Mouse (Mus musculus) embryonic facial prominence, embryonic 11.5 days (tissue): ENCODE measurements around the gene Slc25a10. TPM values are rescaled to one million over a fixed set of nuclear protein-coding genes. Genes with fewer than 3 reads are reported as not detected.

Source experiments
- ATAC-seq: fragments of 200-750 bp; cut with Nextera tagmentation; replicated peaks from 2 replicates; pipeline ENCODE4 v1.8.0; 2017; ENCODE audit warnings: low read depth; ENCODE audit not compliant: insufficient number of reproducible peaks, low FRiP score, low TSS enrichment
- DNase-seq: peaks from one replicate; pipeline ENCODE4 v3.0.0-alpha.2; 2015; ENCODE audit warnings: low spot score
- H3K27ac ChIP-seq: fragments of 300-500 bp; sonication (generic); replicated peaks from 2 replicates; pipeline ENCODE4 v1.5.1; 2014; ENCODE audit warnings: mild to moderate bottlenecking, low read depth, low read length, control low read depth
- H3K27me3 ChIP-seq: fragments of 300-500 bp; sonication (generic); 2 replicates; pipeline ENCODE4 v1.6.1; 2014; ENCODE audit warnings: mild to moderate bottlenecking, low read length, moderate library complexity, mixed read lengths; ENCODE audit not compliant: control insufficient read depth, insufficient read depth
- H3K36me3 ChIP-seq: fragments of 300-500 bp; sonication (generic); replicated peaks from 2 replicates; pipeline ENCODE4 v1.6.1; 2014; ENCODE audit warnings: low read depth, mild to moderate bottlenecking, low read length, moderate library complexity, mixed read lengths; ENCODE audit not compliant: control insufficient read depth, insufficient read depth
- H3K4me1 ChIP-seq: fragments of 300-500 bp; sonication (generic); 2 replicates; pipeline ENCODE4 v1.6.1; 2014; ENCODE audit warnings: low read length, mixed read lengths; ENCODE audit not compliant: control insufficient read depth, insufficient read depth
- H3K4me2 ChIP-seq: fragments of 300-500 bp; sonication (generic); 2 replicates; pipeline ENCODE4 v1.6.1; 2014; ENCODE audit warnings: low read depth, mild to moderate bottlenecking, control low read depth, low read length, moderate library complexity
- H3K4me3 ChIP-seq: fragments of 300-500 bp; sonication (generic); 2 replicates; pipeline ENCODE4 v1.5.1; 2014; ENCODE audit warnings: low read depth, low read length, control low read depth
- H3K9ac ChIP-seq: fragments of 300-500 bp; sonication (generic); replicated peaks from 2 replicates; pipeline ENCODE4 v1.6.1; 2014; ENCODE audit warnings: mild to moderate bottlenecking, control low read depth, low read length
- H3K9me3 ChIP-seq: fragments of 300-500 bp; sonication (generic); replicated peaks from 2 replicates; pipeline ENCODE4 v1.6.1; 2016; ENCODE audit warnings: mild to moderate bottlenecking, low read length, inconsistent platforms, mixed read lengths; ENCODE audit not compliant: control insufficient read depth
- WGBS: fragments of 180-500 bp; shearing (Covaris S2); extraction: QIAGEN DNeasy Blood & Tissue Kit; methylation state at CpG from one replicate; pipeline ENCODE4 v1.1.7; 2014; 5-methylcytosine and 5-hydroxymethylcytosine counted together
- polyA plus RNA-seq: library from polyadenylated mRNA; unstranded; fragments of >200 nt; fragmentation: Nextera tagmentation; extraction: Ambion mirVana; gene quantifications from 2 replicates; pipeline ENCODE4 v1.2.1, GENCODE M21; 2014

The Slc25a10 gene
- polyA plus RNA-seq, 1 experiment from 2014 or later: 46.9 TPM

- Histone ChIP-seq H3K4me3 (no peak overlapping the region), H3K27ac (no peak overlapping the region), H3K27me3 (peaks cover 45% of the 10 kb centered on the region), H3K4me2 (no peak overlapping the region), H3K9me3 (no peaks in the 10 kb centered on the region), H3K36me3 (no peaks in the 10 kb centered on the region), H3K9ac (no peak overlapping the region), H3K4me1 (peaks cover 5% of the 10 kb centered on the region)
- WGBS: 75% methylated on average over 9 of the region's 9 CpGs
- DNase-seq: no peak
- no peak for ATAC-seq
Observed at GRCm38 (mm10) chr11:120527690-120528354, 36.2 kb downstream of the Slc25a10 start.

GRCm38 (mm10) chr11:120528903-120529302 is 37.3 kb downstream of the Slc25a10 start:
- 33% methylated on average over 4 of the region's 4 CpGs for WGBS
- Histone ChIP-seq H3K9me3 (no peaks in the 10 kb centered on the region), H3K4me2 (no peak overlapping the region), H3K27me3 (peaks cover 45% of the 10 kb centered on the region), H3K36me3 (no peaks in the 10 kb centered on the region), H3K27ac (no peak overlapping the region), H3K4me3 (no peak overlapping the region), H3K9ac (no peak overlapping the region), H3K4me1 (peaks cover 5% of the 10 kb centered on the region)
- ATAC-seq: 0 out of 2 replicates have a peak, but pooled peaks have one; percentile 26
- no peak for DNase-seq

GRCm38 (mm10) chr11:120530085-120530964 is 38.7 kb downstream of the Slc25a10 start, which contains the start of gene Gcgr:
Gene Gcgr, plus strand, starts transcription at chr11:120530699.
- DNase-seq: peak; percentile 52
- peaks cover 5% of the 10 kb centered on the region for H3K4me1 ChIP-seq
- H3K27me3 ChIP-seq: peaks cover 45% of the 10 kb centered on the region
- peak within 1 kb of the TSS; percentile 38 for H3K4me3 ChIP-seq
- no peaks in the 10 kb centered on the region for H3K36me3 ChIP-seq
- no peak within 1 kb of the TSS for H3K27ac ChIP-seq
- no peaks in the 10 kb centered on the region for H3K9me3 ChIP-seq
- peak; percentile 63; the same call in 1 of the 2 replicates for ATAC-seq
- H3K4me2 ChIP-seq: peak within 1 kb of the TSS; percentile 76
- peak within 1 kb of the TSS; percentile 56 for H3K9ac ChIP-seq
- 7% methylated on average over 50 of the region's 62 CpGs for WGBS

- DNase-seq (no peak), ATAC-seq (no peak)
- H3K4me1 ChIP-seq: peaks cover 5% of the 10 kb centered on the region
- H3K4me3 ChIP-seq: no peak overlapping the region
- WGBS: 32% methylated on average over 9 of the region's 9 CpGs
- peaks cover 45% of the 10 kb centered on the region for H3K27me3 ChIP-seq
- no peak overlapping the region for H3K4me2 ChIP-seq
- H3K36me3 ChIP-seq: no peaks in the 10 kb centered on the region
- no peaks in the 10 kb centered on the region for H3K9me3 ChIP-seq
- no peak overlapping the region for H3K27ac ChIP-seq
- H3K9ac ChIP-seq: no peak overlapping the region
Observed at GRCm38 (mm10) chr11:120531646-120532045, 40.0 kb downstream of the Slc25a10 start.

- no peak for DNase-seq
- H3K27me3 ChIP-seq: peaks cover 38% of the 10 kb centered on the region
Observed at GRCm38 (mm10) chr11:120534093-120534492, 42.5 kb downstream of the Slc25a10 start.

GRCm38 (mm10) chr11:120535145-120535544 is 43.5 kb downstream of the Slc25a10 start:
- ATAC-seq (no peak), DNase-seq (no peak)
- Histone ChIP-seq H3K4me3 (no peak overlapping the region), H3K9ac (no peak overlapping the region), H3K4me2 (no peak overlapping the region), H3K27me3 (peaks cover 27% of the 10 kb centered on the region), H3K9me3 (no peaks in the 10 kb centered on the region), H3K4me1 (peaks cover 8% of the 10 kb centered on the region), H3K27ac (no peak overlapping the region), H3K36me3 (no peaks in the 10 kb centered on the region)
- WGBS: 74% methylated on average over 3 of the region's 3 CpGs

More at GRCm38 (mm10) chr11:120534093-120534492, 42.5 kb downstream of the Slc25a10 start:
- H3K4me3 ChIP-seq: no peak overlapping the region
- H3K27ac ChIP-seq: no peak overlapping the region
- peaks cover 5% of the 10 kb centered on the region for H3K4me1 ChIP-seq
- no peaks in the 10 kb centered on the region for H3K9me3 ChIP-seq
- H3K9ac ChIP-seq: no peak overlapping the region
- no peaks in the 10 kb centered on the region for H3K36me3 ChIP-seq
- 85% methylated on average over 8 of the region's 8 CpGs for WGBS
- no peak overlapping the region for H3K4me2 ChIP-seq
- no peak for ATAC-seq

- H3K9me3 ChIP-seq: no peaks in the 10 kb centered on the region
- ATAC-seq: no peak
- peaks cover 21% of the 10 kb centered on the region for H3K27me3 ChIP-seq
- no peak overlapping the region for H3K27ac ChIP-seq
- 67% methylated on average over 3 of the region's 3 CpGs for WGBS
- H3K9ac ChIP-seq: no peak overlapping the region; the same call in 1 of the 2 replicates
- no peak for DNase-seq
- H3K4me2 ChIP-seq: no peak overlapping the region
- H3K4me1 ChIP-seq: peaks cover 3% of the 10 kb centered on the region
- H3K36me3 ChIP-seq: no peaks in the 10 kb centered on the region
- H3K4me3 ChIP-seq: no peak overlapping the region
Observed at GRCm38 (mm10) chr11:120535804-120536203, 44.2 kb downstream of the Slc25a10 start.

- Histone ChIP-seq H3K27me3 (no peaks in the 10 kb centered on the region), H3K4me3 (no peak overlapping the region), H3K9ac (no peak overlapping the region), H3K27ac (no peak overlapping the region), H3K36me3 (no peaks in the 10 kb centered on the region; the same call in none of the 2 replicates), H3K4me2 (no peak overlapping the region), H3K9me3 (no peaks in the 10 kb centered on the region), H3K4me1 (peaks cover 3% of the 10 kb centered on the region; the same call in 1 of the 2 replicates)
- 83% methylated on average over 3 of the region's 3 CpGs for WGBS
- ATAC-seq (no peak), DNase-seq (no peak)
Observed at GRCm38 (mm10) chr11:120538485-120538884, 46.8 kb downstream of the Slc25a10 start.
